Mouse (Mus musculus): Measurements from ENCODE around the gene Pmfbp1.

The Pmfbp1 gene

DNA sequence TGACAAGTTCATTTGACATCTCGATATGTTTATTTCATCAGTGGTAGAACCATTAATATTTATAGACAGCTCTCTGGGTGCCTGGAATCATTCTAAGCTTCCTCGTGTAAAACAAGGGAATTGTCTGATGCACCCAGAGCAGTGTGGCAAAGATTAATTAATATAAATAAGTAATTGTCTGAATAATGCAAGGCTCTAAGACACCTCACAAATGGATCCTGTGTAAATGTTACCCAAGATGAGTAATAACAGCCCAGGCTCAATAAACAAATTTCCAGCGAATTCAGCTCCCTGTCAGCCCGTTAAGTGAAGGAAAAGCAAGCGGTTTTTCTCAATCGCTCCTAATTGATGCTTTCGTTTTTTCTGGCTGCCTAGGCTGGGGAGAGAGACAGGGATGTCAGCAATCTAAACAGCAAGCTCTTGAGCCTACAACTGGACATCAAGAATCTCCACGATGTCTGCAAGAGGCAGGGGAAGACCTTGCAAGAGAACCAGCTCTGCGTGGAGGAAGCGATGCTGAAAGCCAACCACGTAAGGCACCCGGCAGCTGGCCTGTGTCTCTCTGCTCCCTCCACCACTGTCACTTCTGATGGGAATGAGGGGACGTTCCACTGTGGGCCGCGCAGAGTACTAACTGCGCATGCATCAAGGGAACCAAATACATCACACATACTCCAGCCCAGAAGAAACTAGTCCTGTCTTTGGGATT lies 5.3 kb downstream of the Pmfbp1 start:
- no peak for DNase-seq (ENCODE audit: low spot score in 2 of 2)

DNA sequence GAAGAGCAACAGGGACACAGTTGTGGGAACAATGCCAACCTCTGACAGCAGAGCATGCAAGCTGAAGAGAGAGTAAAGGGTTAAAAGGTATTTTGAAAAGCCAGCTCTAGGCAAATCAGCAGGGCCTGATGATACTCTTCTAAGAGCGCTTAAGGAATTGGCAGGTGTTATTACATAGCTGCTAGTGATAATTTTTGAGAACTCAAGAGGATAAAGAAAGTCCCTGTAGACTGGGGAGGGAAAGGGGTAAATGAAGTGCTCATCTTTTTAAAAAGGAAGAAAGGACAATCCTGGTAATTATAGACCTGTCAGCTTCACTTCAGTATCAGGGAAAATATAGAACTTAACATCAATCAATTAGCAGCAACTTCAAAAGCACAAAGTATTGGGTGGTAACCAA lies 9.7 kb downstream of the Pmfbp1 start:
- DNase-seq (ENCODE audit: low spot score in 2 of 2): no peak

DNA sequence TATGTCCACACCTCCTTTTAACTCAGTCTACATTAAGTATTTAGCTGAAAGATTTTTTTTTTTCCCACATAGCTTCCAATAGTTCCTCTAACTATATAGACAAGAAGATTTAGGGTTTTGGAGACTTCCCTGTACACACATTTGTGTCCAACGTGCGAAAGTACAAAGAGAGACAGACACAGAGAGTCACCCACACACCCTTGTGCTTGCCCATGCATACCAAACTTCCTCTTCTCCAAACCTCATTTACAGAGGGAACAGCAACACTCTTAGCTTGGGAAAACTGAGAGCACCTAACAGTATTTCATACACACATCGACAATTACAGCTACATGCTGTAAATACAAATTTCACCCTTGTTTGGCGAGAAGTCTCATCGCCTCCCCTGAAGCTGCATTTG lies 11.7 kb downstream of the Pmfbp1 start:
- DNase-seq (ENCODE audit: low spot score in 2 of 2): no peak

DNA sequence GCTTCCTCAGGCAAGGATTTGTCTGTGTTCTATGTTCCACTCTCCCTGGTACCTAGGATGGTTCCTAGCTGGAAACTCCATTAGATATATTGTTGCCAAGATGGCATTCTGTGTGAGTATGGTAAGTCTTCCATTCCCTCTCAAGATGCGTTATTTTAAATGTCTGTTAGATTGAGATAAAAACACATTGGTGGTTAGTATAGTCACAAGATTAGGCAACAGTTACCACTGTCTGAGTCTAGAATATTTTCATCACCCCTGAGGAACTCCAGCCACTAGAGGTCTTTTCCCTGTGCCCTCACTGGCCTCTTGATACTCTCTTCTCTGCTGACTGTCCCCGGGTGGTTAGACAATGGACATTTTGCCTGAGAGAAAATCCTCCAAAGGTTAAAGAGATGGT lies 30.2 kb downstream of the Pmfbp1 start:
- no peak for DNase-seq (ENCODE audit: low spot score in 2 of 2)

DNA sequence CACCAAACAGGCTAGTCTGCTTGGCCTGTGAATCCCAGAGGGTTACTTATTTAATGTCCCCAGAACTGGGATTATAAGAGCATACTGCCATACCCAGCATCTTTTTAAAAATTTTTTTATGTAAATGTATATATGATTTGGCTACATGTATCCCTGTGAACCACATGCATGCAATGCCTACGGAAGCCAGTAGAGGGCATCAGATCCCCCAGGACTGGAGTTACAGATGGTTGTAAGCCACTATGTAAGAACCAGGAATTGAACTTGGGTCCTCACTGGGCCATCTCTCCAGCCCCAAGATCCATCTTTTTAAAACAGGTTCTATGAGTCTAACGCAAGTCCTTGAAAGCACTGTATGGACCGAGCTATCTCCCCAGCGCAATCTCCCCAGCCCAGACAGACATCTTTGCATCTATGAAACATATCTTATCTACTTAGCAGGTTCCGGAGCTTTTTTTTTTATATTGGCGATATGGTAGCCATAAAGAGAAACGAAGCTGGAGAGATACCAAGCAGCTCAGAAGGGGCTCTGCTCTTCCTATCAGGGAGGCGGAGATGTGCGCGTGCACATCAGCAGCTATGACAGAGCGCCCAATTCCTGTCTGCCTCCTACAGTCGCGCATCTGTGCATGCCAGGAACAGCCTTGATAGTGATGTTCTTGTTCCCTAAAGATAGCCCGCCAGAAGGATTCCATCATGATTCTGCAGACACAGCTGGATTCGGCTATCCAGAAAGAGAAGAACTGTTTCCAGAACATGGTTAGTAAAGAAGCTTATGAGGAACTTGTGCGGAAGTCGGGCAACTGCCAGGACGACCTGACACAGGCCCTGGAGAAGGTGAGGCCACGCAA lies 41.5 kb downstream of the Pmfbp1 start:
- peak in 1 of 2 experiments; percentile 12 for DNase-seq (ENCODE audit: low spot score in 2 of 2)

DNA sequence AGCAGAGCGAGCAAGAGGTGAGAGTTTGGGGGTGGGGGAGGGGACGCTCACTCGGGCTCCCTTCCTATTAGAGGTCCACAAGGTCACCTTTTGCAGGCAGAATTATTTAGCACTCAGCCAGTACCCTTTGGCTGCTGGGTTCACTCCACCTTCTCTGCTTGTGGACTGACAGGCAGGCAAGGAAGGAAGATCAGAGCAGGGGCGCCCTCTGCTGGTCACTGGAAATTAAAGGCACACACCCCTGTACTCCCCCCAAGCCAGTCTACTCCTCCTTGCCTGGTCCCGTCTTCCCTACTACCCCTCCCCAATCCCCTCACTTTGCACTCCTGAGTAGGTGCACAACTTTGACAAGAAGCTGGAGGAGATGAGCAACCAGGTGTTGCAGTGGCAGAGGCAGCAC lies 42.9 kb downstream of the Pmfbp1 start:
- DNase-seq (ENCODE audit: low spot score in 2 of 2): peak; percentile 26 to 55

DNA sequence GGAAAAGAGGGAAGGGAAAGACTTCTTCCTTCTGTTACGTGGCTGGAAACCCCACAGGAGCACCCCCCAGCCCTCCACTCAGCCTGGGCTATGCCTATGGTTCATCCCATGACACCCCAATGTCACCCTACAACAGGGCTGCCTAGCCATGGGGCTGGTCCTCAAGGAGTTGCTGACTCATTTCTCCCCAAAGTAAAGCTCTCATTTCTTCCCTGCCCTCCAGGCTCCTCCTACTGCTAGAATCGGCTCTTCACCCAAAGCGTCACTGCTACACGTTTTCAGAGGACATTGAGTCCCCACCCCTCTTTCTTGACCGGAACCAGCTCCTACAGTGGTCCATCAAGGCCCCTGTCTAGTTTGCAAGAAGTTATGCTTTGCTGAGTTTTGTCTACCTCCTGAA lies 48.3 kb downstream of the Pmfbp1 start:
- DNase-seq (ENCODE audit: low spot score in 2 of 2): no peak

DNA sequence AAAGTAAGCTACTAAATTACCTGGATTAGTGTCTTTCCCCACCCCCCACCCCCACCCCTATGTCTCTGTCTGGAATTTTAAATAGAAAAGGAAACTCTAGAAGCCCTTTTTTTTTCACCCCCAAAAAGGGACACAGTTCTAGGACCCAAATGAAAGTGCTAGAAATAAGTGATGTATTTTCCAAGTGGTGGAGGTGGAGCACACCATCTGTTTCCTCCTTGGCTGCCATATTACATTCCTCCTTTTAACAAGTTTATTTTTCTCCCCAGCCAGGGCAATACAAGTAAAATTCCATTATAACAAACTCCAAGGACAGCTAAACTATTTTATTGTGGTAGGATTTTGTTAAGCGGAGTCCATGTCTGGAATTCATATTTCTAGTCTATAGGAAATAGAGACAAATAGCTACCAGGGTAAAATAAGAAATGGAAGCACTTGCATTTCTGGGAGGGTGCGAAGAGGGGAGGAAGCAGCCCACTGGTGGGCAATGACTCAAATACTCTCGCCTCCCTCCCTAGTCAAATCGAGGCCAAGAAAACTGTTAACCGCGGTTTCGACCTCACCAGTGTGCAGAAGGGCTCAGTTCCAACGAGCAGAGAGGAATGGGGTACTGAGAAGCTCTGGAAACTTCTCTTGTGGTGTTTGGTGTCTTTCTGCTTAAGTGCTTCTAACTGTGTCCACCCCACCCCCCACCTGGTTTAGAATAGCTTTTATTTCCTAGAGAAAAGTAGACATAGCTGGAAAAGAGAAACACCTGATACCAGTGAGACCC lies 49.1 kb downstream of the Pmfbp1 start:
- no peak for DNase-seq (ENCODE audit: low spot score in 2 of 2)

DNA sequence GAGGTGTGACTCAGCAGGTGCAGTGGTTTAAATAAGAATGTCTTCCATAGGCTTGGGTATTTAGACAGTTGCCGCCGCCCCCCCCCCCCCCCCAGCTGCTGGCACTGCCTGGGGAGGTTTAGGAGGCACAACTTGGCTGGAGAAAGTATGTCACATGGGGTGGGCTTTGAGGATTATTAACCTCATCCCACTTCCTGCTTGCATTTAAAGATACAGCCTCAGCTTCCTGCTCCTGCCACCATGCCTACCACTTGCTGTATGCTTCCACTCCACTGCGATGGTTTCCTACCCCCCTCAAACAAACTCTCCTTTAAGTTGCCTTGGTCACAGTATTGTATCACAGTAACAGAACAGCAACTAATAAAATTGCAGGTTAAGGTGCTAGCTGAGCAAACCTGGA lies 50.2 kb downstream of the Pmfbp1 start:
- no peak for DNase-seq (ENCODE audit: low spot score in 2 of 2)

DNA sequence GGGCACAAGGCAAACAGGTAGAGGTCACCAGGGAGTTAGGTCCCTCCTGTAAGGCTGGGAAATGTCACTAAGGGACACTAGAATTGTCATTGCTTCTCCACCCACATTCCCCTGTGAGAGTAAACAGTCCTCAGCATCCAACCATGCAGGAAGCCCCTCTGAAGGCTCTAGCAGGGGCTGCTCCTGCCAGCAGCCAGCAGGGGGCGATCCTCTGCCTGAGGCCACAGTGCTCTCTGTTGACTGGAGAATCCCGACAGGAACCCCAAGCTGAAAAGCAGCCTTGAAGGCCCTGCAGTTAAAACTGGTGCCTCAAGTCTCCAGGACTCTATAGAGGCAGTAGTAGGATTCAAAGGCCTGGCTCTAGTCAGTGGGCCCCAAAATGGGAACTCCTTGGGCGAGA lies 57.8 kb downstream of the Pmfbp1 start:
- no peak for DNase-seq (ENCODE audit: low spot score in 2 of 2)

DNA sequence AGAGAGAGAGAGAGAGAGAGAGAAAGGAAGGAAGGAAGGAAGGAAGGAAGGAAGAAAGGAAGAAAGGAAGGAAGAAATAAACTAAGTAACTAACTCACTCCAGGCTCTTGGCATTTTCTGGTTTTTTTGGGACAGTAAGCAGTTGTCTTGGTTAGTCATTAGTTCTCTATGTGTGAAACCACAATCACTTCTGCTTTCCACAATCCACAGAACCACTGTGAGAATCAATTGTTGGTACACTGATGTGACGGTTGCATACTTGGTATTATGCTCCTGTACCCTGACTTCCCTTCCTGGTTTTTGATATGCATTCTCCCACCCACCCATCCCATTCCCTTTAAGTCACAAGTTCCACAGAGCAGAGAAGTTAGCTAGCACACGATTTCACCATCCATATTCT lies 70.1 kb downstream of the Pmfbp1 start:
- no peak for DNase-seq (ENCODE audit: low spot score in 2 of 2)

DNA sequence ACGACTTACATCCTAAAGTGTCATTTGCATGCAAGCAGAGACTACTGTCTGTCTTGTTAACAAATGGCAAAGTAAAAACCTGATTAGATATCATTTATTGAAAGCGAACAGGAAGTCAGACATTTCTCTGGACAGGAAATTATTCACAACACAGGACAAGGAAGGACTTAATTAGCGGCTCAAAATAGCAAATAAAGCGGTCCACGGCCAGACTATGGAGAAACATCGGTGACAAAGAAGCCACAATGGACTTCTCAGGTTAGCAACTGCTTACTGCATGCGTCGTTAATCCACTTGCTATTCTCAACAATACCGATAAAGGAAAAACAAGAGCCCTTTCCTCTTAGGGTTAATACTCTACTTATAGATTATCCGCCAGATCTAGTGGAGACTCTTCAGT lies 70.9 kb downstream of the Pmfbp1 start:
- no peak for DNase-seq (ENCODE audit: low spot score in 2 of 2)

DNA sequence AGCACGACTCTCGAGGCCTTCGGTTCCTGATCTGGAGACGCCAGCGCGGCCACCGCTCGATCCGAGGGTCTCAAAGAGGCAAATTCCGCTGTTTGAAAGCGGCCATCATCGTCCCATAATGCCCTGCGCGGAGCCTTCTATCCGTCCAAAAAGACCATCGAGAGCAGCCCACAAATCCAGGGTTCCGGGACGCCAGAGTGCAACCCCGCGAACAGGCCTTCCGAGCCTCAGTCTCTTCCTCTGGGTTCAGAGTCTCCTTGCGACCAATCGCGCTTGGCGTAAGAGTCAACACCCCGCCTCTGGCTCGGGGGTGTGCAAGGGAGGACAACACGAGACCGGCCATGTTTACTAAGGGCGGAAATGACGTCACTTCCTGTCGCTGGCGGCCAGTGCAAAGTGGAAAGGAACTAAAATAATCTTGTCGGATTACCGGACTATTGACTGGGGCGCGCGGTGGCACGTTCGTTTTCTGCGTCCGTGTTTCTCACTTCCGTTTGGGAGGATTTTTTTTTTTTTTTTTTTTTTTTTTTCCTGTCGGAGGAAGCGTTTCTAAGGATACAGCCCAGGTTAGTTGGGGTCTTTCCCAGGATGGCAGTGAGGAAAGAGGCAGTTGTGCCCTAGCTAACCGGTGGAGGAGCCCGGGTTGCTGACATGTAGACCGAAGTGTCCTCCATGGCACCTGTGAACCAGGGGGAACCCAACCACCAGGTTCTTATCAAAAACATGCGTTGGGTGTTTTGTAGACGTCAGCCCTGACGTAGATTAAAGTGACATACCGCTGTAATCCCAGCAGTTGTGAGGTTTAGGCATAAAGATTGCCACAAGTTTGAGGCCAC lies 71.9 kb downstream of the Pmfbp1 start, which contains the start of the genes Dhx38 and Txnl4b:
TSS of gene Dhx38 (minus strand) at position 364 of the 836 bp plus-strand sequence.
TSS of gene Txnl4b (plus strand) at position 395 of the 836 bp plus-strand sequence.
- peak; percentile 97 to 98 for DNase-seq (ENCODE audit: low spot score in 2 of 2)

DNA sequence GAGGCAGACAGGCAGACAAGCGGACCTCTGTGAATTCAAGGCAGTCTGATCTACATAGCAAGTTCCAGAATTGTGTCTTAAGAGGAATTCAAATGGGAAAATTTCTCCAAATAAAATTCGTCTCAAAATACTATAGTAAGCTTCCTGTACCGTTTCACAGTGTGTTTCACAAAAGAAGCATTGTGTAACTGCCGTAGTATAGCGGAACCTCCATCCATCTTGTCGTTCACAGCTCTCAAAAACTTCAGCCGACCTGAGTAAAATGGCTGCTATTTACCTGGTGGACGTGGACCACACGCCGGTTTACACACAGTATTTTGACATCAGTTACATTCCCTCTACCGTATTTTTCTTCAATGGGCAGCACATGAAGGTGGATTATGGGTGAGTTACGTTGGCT lies 77.3 kb downstream of the Pmfbp1 start:
- no peak for DNase-seq (ENCODE audit: low spot score in 2 of 2)

DNA sequence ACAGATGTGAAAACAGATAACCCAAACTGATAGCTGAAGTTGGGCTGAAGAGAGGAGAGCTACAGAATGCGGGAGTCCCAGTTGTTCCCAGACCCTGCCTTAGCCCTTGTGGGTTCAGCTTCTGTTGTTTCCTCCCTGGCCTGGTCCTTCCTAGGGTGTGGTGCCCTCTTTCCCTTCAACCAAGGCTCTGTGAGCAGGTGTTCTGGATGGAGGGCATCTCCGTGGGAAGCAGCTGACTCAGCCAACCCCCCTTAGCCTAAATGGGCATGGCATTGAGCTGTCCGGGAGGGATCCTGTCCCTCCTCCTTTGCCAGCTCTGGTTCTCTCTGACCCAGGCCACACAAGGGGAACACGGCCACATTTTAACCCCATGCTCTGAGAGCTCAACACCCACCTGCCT lies 82.5 kb downstream of the Pmfbp1 start:
- DNase-seq (ENCODE audit: low spot score in 2 of 2): no peak

DNA sequence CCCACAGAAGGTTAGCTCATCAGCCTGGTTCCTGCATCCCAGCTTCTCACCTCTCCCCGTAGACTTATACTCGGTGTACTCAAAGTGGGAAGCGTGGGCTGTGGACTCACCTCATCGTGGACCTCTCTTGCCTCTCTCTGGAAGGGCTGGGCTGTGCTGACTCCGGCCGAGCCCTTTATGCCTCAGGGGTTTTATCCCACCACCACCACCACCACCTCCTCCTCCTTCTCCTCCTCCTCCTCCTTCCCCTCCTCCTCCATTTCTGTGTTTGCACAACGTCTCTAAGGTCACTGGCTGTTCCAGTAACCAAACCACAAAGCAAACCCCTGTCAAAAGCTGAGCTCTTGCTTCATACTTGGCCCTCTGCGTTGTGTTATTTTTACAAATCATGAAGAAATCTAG lies 85.1 kb downstream of the Pmfbp1 start, which contains the start of gene Hp:
TSS of gene Hp (minus strand) at position 273 of the 402 bp plus-strand sequence.
- no peak for DNase-seq (ENCODE audit: low spot score in 2 of 2)

DNA sequence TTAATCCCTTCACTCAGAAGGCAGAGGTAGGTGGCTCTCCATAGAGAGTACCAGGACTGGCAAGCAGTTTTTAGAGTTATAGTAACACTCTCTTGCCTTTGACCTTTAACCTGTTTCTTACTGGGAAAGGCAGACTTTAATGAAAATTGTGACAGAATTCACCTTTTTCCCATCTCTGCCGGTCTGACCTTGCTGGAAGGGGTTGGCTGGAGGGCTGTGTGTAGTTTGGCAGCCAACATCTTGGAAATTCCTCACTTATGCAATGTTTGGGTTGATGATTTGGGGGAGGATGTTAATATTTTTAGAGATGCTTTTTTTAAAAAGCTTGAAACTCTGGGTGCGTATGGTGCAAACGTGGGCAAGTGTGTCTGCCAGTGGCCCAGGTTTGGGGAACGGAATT lies 90.5 kb downstream of the Pmfbp1 start:
- DNase-seq (ENCODE audit: low spot score in 2 of 2): no peak

DNA sequence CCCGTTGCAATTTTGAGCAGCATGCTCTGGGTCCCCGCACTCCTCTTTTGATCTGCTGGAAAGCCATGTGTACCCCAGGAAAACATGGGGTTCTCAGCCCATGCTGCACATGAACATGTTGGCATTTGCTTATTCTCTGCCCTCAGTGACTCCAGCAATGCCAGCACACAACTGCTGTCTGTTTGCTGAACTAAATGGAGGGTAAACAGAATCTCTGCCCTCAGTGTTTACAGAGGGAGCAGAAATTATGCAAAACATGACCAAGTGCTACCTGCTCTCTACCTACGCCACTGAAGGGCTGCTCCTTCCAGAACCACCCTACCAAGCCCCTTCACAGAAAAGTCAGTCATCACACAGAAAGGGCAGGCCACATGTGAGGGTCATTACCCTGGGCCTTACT lies 91.0 kb downstream of the Pmfbp1 start:
- no peak for DNase-seq (ENCODE audit: low spot score in 2 of 2)

DNA sequence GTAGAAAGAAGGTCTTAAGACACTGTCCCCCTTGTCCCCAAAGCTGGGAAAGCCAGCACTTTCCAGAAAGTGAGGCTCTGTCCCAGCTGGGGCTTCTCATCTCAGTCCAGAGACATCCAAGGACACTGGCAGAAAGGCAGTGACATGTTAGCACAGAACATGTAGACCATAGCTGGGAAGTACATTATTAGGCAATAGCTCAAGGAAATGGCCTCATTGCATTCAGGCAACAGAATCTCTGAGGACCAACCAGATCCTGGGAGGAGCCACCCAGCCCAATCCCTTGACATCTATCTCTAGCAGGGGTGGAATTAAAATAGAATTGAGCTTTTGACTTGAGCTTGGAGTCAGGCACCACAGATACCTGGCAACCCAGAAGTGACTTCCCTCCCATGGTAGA lies 91.8 kb downstream of the Pmfbp1 start:
- no peak for DNase-seq (ENCODE audit: low spot score in 2 of 2)

DNA sequence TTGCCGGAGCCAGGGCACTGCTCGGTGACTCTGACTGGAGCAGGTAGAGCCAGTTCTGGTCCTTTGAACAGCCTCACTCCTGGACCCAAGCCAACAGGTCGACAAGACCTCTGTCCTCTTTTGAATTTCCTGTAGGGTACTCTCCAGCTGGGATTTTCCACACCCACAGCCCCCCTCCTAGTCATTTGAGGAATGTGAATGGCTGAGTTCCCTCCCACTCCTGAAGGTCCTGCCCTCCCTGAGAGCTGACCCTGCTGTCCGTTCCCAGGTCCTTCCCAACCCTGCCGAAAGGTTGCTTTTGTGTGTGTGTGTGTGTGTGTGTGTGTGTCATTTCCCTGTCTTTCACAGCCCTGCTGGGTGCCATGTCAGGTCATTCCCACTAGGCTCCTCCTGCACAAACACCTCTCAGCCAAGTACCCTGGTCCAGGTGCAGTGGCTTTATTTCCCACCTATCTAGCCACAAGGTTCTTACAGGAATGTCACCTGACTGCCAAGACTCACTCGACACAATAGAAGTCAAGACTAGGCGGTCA lies 93.2 kb downstream of the Pmfbp1 start:
- peak; percentile 65 to 69 for DNase-seq (ENCODE audit: low spot score in 2 of 2)

DNA sequence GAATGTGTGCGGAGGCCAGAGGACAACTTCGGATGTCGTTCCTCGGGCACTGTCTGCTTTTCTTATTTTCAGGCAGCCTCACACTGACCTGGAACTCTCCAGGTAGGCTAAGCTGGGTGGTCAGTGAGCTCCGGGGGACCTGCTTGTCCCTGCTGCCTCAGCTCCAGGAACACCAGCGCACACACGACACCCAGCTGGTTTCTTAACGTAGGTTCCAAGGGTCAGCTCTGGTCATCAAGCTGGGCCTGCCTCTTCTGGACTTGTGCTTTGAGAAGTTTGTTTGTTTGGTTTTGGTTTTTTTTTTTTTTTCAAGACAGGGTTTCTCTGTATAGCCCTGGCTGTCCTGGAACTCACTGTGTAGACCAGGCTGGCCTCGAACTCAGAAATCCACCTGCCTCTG lies 97.1 kb downstream of the Pmfbp1 start:
- DNase-seq (ENCODE audit: low spot score in 2 of 2): no peak

Measured in urinary bladder, adult 18-20 months (tissue).